Mouse (Mus musculus): Measurements from ENCODE around the gene Bbs12.

DNA sequence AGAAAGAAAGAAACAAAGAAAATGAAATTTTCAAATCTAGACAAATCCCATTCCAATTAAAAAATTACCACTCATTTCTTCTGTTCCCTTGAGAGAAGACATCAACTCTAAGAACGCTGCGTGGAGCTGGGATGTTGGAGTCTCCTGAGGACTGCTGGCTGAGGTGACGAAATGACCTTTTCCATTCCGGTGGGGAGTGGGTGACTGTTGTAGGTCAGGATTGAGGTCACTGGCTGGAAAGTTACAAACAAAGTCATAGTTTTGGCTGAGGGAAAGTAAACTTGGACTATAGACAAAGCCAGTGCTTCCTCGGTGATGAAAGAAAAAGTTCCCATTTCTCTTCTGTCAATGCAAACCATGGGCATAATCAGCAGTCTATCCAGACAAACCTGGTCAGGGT lies 30.5 kb downstream of the Bbs12 start:
- TF ChIP-seq POLR2A (IDR thresholded peaks at IDR 0.05; ENCODE audit: insufficient read length, low read depth) (no peak), POLR2AphosphoS2 (IDR thresholded peaks at IDR 0.05; ENCODE audit: insufficient read length, low read depth) (no peak), USF1 (IDR thresholded peaks at IDR 0.05; ENCODE audit: low read depth) (no peak)

Measured in myocyte (in vitro differentiated cells).